Mouse (Mus musculus): ENCODE measurements around the gene Tnni3k.

GRCm38 (mm10) chr3:154816231-154816630 is 239.0 kb downstream of the Tnni3k start:
- TF ChIP-seq POLR2A (IDR thresholded peaks at IDR 0.05; ENCODE audit: insufficient read length, low read depth), result no peak
- TF ChIP-seq SRF (IDR thresholded peaks at IDR 0.05; ENCODE audit: control insufficient read depth, insufficient read length, low read depth), result no peak
- no peak for TF ChIP-seq MAX (IDR thresholded peaks at IDR 0.05; ENCODE audit: low read depth)
- no peak for TF ChIP-seq TCF12 (IDR thresholded peaks at IDR 0.05; ENCODE audit: insufficient read depth, poor library complexity, severe bottlenecking)
- no peak for TF ChIP-seq CEBPB (IDR thresholded peaks at IDR 0.05; ENCODE audit: insufficient read depth, poor library complexity, severe bottlenecking)
- no peak for TF ChIP-seq E2F4 (IDR thresholded peaks at IDR 0.05; ENCODE audit: insufficient read depth)
- no peak for TF ChIP-seq MYOG (IDR thresholded peaks at IDR 0.05; ENCODE audit: control insufficient read depth in 1 of 3, insufficient read depth in 1 of 3, insufficient read length in 2 of 3, low read depth in 2 of 3)
- TF ChIP-seq TCF3 (IDR thresholded peaks at IDR 0.05; ENCODE audit: insufficient read length, low read depth), result no peak
- no peak for TF ChIP-seq POLR2AphosphoS2 (IDR thresholded peaks at IDR 0.05; ENCODE audit: insufficient read length, low read depth)
- TF ChIP-seq USF1 (IDR thresholded peaks at IDR 0.05; ENCODE audit: low read depth), result no peak

Measured in myocyte (in vitro differentiated cells).